Mouse (Mus musculus) kidney, postnatal 0 days (tissue): ENCODE measurements around the gene Oscar. TPM values are rescaled to one million over a fixed set of nuclear protein-coding genes. Genes with fewer than 3 reads are reported as not detected.

Experiments
- ATAC-seq: fragments of 200-750 bp; cut with Nextera tagmentation; replicated peaks from 2 replicates; pipeline ENCODE4 v1.8.0; 2017; ENCODE audit warnings: low read depth, moderate number of reproducible peaks, moderate TSS enrichment, moderate library complexity; ENCODE audit not compliant: low FRiP score
- DNase-seq: peaks from one replicate; pipeline ENCODE4 v3.0.0-alpha.2; 2016; ENCODE audit warnings: low spot score
- H3K27ac ChIP-seq: fragments of 300-500 bp; sonication (generic); 2 replicates; pipeline ENCODE4 v1.5.1; 2014; ENCODE audit warnings: mild to moderate bottlenecking
- H3K27me3 ChIP-seq: fragments of 300-500 bp; sonication (generic); 2 replicates; pipeline ENCODE4 v1.6.1; 2014; ENCODE audit warnings: low read length, mixed read lengths; ENCODE audit not compliant: insufficient read depth
- H3K36me3 ChIP-seq: fragments of 300-500 bp; sonication (generic); 2 replicates; pipeline ENCODE4 v1.6.1; 2014; ENCODE audit warnings: low read length, mixed read lengths; ENCODE audit not compliant: insufficient read depth
- H3K4me1 ChIP-seq: fragments of 300-500 bp; sonication (generic); replicated peaks from 2 replicates; pipeline ENCODE4 v1.6.1; 2014; ENCODE audit warnings: antibody characterized with exemption, low read length, mixed read lengths; ENCODE audit not compliant: insufficient read depth
- H3K4me2 ChIP-seq: fragments of 300-500 bp; sonication (generic); 2 replicates; pipeline ENCODE4 v1.6.1; 2014; ENCODE audit warnings: mild to moderate bottlenecking, low read length, moderate library complexity, mixed read lengths
- H3K4me3 ChIP-seq: fragments of 300-500 bp; sonication (generic); replicated peaks from 2 replicates; pipeline ENCODE4 v1.5.1; 2014; ENCODE audit warnings: low read depth, low read length
- H3K9ac ChIP-seq: fragments of 300-500 bp; sonication (generic); 2 replicates; pipeline ENCODE4 v1.6.1; 2014; ENCODE audit warnings: low read depth, low read length
- H3K9me3 ChIP-seq: fragments of 300-500 bp; sonication (generic); replicated peaks from 2 replicates; pipeline ENCODE4 v1.6.1; 2016; ENCODE audit warnings: low read length, inconsistent platforms, mixed read lengths
- CTCF ChIP-seq: IDR thresholded peaks from 2 replicates; pipeline ENCODE4 v1.5.1; 2016; ENCODE audit warnings: antibody characterized with exemption, low read depth, mild to moderate bottlenecking, moderate library complexity
- WGBS: fragments of 180-500 bp; shearing (Covaris S2); extraction: QIAGEN DNeasy Blood & Tissue Kit; methylation state at CpG from one replicate; pipeline ENCODE4 v1.1.7; 2014; 5-methylcytosine and 5-hydroxymethylcytosine counted together
- polyA plus RNA-seq: library from polyadenylated mRNA; unstranded; fragments of >200 nt; fragmentation: Nextera tagmentation; extraction: Ambion mirVana; gene quantifications from 2 replicates; pipeline ENCODE4 v1.2.1, GENCODE M21; 2015

Oscar gene
- polyA plus RNA-seq, 1 experiment from 2014 or later: 0.14 TPM

DNA sequence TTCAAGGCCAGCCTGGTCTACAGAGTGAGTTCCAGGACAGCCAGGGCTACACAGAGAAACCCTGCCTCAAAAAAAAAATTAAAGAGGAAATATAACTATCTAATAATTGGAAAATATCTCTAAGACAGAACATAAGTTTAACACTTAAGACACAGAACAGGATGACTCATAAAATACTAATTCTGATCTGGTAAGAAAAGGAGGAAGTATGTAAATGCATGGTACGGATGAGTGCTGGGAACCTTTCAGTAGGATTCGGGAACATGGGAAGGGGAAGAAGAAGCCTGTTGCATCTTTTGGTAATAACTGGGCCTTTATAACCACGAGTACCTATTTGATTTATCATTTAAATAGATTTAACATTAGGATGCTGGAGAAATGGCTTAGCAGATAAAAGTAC lies 1.9 kb downstream of the Oscar start:
- no peak for DNase-seq
- Histone ChIP-seq H3K27ac (no peak overlapping the region), H3K4me1 (no peaks in the 10 kb centered on the region), H3K9me3 (no peaks in the 10 kb centered on the region), H3K9ac (no peak overlapping the region), H3K27me3 (no peaks in the 10 kb centered on the region), H3K4me3 (no peak overlapping the region), H3K4me2 (no peak overlapping the region), H3K36me3 (0 out of 2 replicates have a peak, but pooled peaks cover 4% of the 10 kb centered on the region)
- no peak for ATAC-seq
- no peak for TF ChIP-seq CTCF
- WGBS: 75% methylated on average over 3 of the region's 3 CpGs

DNA sequence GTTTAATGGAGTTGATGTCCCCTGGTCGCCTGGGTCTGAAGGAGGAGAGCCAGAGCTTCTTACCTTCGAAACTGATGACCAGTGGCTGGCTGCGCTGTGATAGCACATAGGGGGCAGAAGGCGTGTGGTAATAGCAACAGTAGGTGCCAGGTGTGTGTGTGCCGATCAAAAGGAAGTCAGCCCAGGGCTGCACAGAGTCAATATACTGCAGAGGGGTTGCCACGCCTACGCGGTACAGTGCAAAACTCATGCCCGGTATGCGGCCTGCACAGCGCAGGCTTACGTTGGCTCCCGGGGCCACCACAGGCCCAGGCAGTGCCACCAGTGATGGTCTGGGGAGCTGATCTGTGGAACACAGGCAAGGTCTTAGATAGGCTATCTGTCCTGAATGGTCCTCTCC lies 5.0 kb downstream of the Oscar start:
- Histone ChIP-seq H3K27me3 (no peaks in the 10 kb centered on the region), H3K27ac (no peak overlapping the region), H3K4me3 (no peak overlapping the region), H3K4me2 (no peak overlapping the region), H3K36me3 (no peaks in the 10 kb centered on the region), H3K9me3 (no peaks in the 10 kb centered on the region), H3K9ac (no peak overlapping the region), H3K4me1 (no peaks in the 10 kb centered on the region)
- no peak for DNase-seq
- TF ChIP-seq CTCF: no peak
- WGBS: 91% methylated on average over 13 of the region's 13 CpGs
- no peak for ATAC-seq

DNA sequence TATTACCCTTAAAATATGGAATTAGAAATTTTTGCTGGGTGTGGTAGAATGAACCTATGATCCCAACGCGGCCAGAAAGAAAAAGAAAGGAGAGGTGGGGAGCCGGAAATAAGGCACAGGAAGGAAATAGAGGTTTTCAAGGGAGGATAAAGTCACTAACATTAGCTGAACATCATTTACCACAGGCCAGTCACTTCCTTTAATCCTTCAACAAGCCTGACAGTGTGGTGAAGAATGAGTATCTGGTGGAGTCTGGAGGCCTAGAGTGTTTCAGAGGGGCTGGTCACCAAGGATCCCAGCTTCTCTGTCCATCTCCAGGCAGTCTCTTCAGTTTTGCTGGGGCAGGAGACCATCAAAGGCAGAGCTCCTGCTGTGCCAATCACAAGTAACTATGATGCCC lies 5.5 kb downstream of the Oscar start:
- no peaks in the 10 kb centered on the region for H3K36me3 ChIP-seq
- no peaks in the 10 kb centered on the region for H3K27me3 ChIP-seq
- no peak for TF ChIP-seq CTCF
- ATAC-seq (no peak), DNase-seq (no peak)
- H3K9ac ChIP-seq: no peak overlapping the region
- H3K27ac ChIP-seq: no peak overlapping the region
- WGBS: 71% methylated on average over 3 of the region's 3 CpGs
- H3K4me1 ChIP-seq: no peaks in the 10 kb centered on the region
- H3K4me3 ChIP-seq: no peak overlapping the region
- no peaks in the 10 kb centered on the region for H3K9me3 ChIP-seq
- H3K4me2 ChIP-seq: no peak overlapping the region

DNA sequence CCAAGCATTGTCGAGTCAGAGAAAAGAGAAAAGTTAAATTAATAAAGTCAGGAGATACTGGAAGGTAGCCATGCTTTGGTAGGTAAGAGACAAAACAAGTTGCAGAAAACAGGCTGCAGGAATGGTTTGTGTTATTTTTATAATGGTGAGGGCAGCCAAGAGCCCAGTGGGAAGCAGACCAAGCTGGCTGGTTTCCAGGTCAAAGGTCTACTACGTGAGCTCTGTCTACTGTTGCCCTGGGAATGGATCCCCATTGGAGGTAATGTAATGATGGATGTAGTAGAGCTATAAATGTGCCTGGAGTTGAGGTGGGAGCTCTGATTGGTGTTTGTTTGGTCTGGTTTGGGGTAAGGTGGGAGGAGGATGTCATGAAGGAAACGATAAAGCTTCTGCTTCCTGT lies 6.9 kb downstream of the Oscar start:
- Histone ChIP-seq H3K4me2 (no peak overlapping the region), H3K4me1 (no peaks in the 10 kb centered on the region), H3K27ac (no peak overlapping the region), H3K9ac (no peak overlapping the region), H3K4me3 (no peak overlapping the region), H3K9me3 (no peaks in the 10 kb centered on the region), H3K36me3 (no peaks in the 10 kb centered on the region), H3K27me3 (no peaks in the 10 kb centered on the region)
- WGBS: 21% methylated on average over 3 of the region's 3 CpGs
- peak; percentile 13 for DNase-seq
- no peak for ATAC-seq
- TF ChIP-seq CTCF: no peak

- H3K9ac ChIP-seq: no peak overlapping the region
- no peak for TF ChIP-seq CTCF
- no peaks in the 10 kb centered on the region for H3K27me3 ChIP-seq
- no peak for DNase-seq
- H3K4me3 ChIP-seq: no peak overlapping the region
- H3K36me3 ChIP-seq: no peaks in the 10 kb centered on the region
- no peaks in the 10 kb centered on the region for H3K4me1 ChIP-seq
- H3K4me2 ChIP-seq: no peak overlapping the region
- 90% methylated on average over 3 of the region's 3 CpGs for WGBS
- ATAC-seq: no peak
- no peaks in the 10 kb centered on the region for H3K9me3 ChIP-seq
- no peak overlapping the region for H3K27ac ChIP-seq
Measured at GRCm38 (mm10) chr7:3608668-3609067, 7.3 kb downstream of the Oscar start.

DNA sequence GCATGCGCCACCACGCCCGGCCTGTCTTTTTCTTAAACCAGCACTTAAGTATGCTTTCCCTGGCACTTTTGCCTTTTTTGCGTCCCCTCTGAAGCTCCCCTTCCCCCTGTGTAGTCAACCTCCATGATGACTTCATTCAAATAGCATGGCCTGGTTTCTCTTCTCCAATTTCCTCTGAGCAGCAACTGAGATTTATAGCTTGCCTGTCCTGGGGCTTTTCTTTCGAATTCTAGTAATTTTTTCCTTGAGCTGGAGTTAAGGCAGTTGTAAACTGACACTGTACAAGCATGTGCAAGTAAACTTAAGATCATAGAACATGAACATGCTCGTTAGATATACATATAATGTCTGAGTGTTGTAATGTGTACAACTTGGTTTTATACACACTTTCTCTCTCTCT lies 8.6 kb downstream of the Oscar start:
- H3K27ac ChIP-seq: no peak overlapping the region
- no peaks in the 10 kb centered on the region for H3K4me1 ChIP-seq
- ATAC-seq (no peak), DNase-seq (peak; percentile 67)
- H3K4me3 ChIP-seq: no peak overlapping the region
- no peaks in the 10 kb centered on the region for H3K36me3 ChIP-seq
- WGBS: 59% methylated on average over 6 of the region's 6 CpGs
- TF ChIP-seq CTCF: no peak
- H3K9me3 ChIP-seq: no peaks in the 10 kb centered on the region
- no peak overlapping the region for H3K9ac ChIP-seq
- no peak overlapping the region for H3K4me2 ChIP-seq
- H3K27me3 ChIP-seq: no peaks in the 10 kb centered on the region

- TF ChIP-seq CTCF: peak; percentile 67
- no peak overlapping the region for H3K9ac ChIP-seq
- ATAC-seq (peak; percentile 89; the same call in 1 of the 2 replicates), DNase-seq (peak; percentile 74)
- no peak overlapping the region for H3K4me2 ChIP-seq
- no peak overlapping the region for H3K27ac ChIP-seq
- 12% methylated on average over 2 of the region's 2 CpGs for WGBS
- H3K4me3 ChIP-seq: no peak overlapping the region
- H3K9me3 ChIP-seq: no peaks in the 10 kb centered on the region
- no peaks in the 10 kb centered on the region for H3K27me3 ChIP-seq
- no peaks in the 10 kb centered on the region for H3K36me3 ChIP-seq
- H3K4me1 ChIP-seq: no peaks in the 10 kb centered on the region
Measured at GRCm38 (mm10) chr7:3606798-3607197, 9.2 kb downstream of the Oscar start.
